Mouse (Mus musculus) neural tube, embryonic 13.5 days (tissue): ENCODE data around the gene Gm49630. TPM values are rescaled to one million over a fixed set of nuclear protein-coding genes. Genes with fewer than 3 reads are reported as not detected.
"Not testable (repeated sequence)": the region's sequence is repeated elsewhere in the genome, so short reads cannot be mapped to it uniquely, and the experiment has no call there.

ENCODE experiments used
- ATAC-seq: fragments of 200-750 bp; cut with Nextera tagmentation; 2 replicates; pipeline ENCODE4 v1.8.0; 2017; ENCODE audit warnings: low read depth, mild to moderate bottlenecking, moderate TSS enrichment, moderate library complexity
- H3K27ac ChIP-seq: fragments of 300-500 bp; sonication (generic); replicated peaks from 2 replicates; pipeline ENCODE4 v1.5.1; 2015; ENCODE audit warnings: moderate library complexity, mild to moderate bottlenecking, inconsistent platforms
- H3K27me3 ChIP-seq: fragments of 300-500 bp; sonication (generic); 2 replicates; pipeline ENCODE4 v1.6.1; 2015; ENCODE audit warnings: mild to moderate bottlenecking, inconsistent platforms
- H3K36me3 ChIP-seq: fragments of 300-500 bp; sonication (generic); 2 replicates; pipeline ENCODE4 v1.6.1; 2015; ENCODE audit warnings: mild to moderate bottlenecking, inconsistent platforms
- H3K4me1 ChIP-seq: fragments of 300-500 bp; sonication (generic); replicated peaks from 2 replicates; pipeline ENCODE4 v1.6.1; 2015; ENCODE audit warnings: inconsistent platforms
- H3K4me2 ChIP-seq: fragments of 300-500 bp; sonication (generic); 2 replicates; pipeline ENCODE4 v1.6.1; 2015; ENCODE audit warnings: inconsistent platforms, mild to moderate bottlenecking, moderate library complexity
- H3K4me3 ChIP-seq: fragments of 300-500 bp; sonication (generic); 2 replicates; pipeline ENCODE4 v1.5.1; 2015; ENCODE audit warnings: mild to moderate bottlenecking, inconsistent platforms
- H3K9ac ChIP-seq: fragments of 300-500 bp; sonication (generic); 2 replicates; pipeline ENCODE4 v1.6.1; 2015; ENCODE audit warnings: moderate library complexity, mild to moderate bottlenecking, inconsistent platforms
- H3K9me3 ChIP-seq: fragments of 300-500 bp; sonication (generic); 2 replicates; pipeline ENCODE4 v1.6.1; 2016; ENCODE audit warnings: inconsistent platforms
- WGBS: fragments of 180-500 bp; shearing (Covaris S2); methylation state at CpG from one replicate; pipeline ENCODE4 v1.1.7; 2015; 5-methylcytosine and 5-hydroxymethylcytosine counted together
- polyA plus RNA-seq: library from polyadenylated mRNA; unstranded; fragments of >200 nt; fragmentation: Nextera tagmentation; extraction: Ambion mirVana; gene quantifications from 2 replicates; pipeline ENCODE4 v1.2.1, GENCODE M21; 2015

The Gm49630 gene
- polyA plus RNA-seq, 1 experiment from 2014 or later, result not detected

GRCm38 (mm10) chr17:7388341-7388957 is 16.7 kb upstream of the Gm49630 start:
- H3K4me3 ChIP-seq, ATAC-seq, H3K36me3 ChIP-seq, H3K4me2 ChIP-seq, H3K4me1 ChIP-seq, H3K9me3 ChIP-seq, H3K27me3 ChIP-seq, H3K9ac ChIP-seq, H3K27ac ChIP-seq: not testable (repeated sequence)
- no CpG with 5 or more reads among the region's 2 CpGs for WGBS

GRCm38 (mm10) chr17:7386016-7386415 is 14.2 kb upstream of the Gm49630 start:
- not testable (repeated sequence) for H3K4me1 ChIP-seq, H3K27me3 ChIP-seq, H3K9me3 ChIP-seq, H3K9ac ChIP-seq, H3K36me3 ChIP-seq, H3K4me3 ChIP-seq, ATAC-seq, H3K4me2 ChIP-seq, H3K27ac ChIP-seq
- 69% methylated on average over 8 of the region's 8 CpGs for WGBS

GRCm38 (mm10) chr17:7385364-7385763 is 13.6 kb upstream of the Gm49630 start, which contains the start of gene Unc93a2:
TSS of gene Unc93a2 (minus strand) at chr17:7385464.
- H3K4me1 ChIP-seq, H3K4me3 ChIP-seq, H3K36me3 ChIP-seq, H3K9ac ChIP-seq, H3K4me2 ChIP-seq, H3K27me3 ChIP-seq, H3K9me3 ChIP-seq, H3K27ac ChIP-seq, ATAC-seq: not testable (repeated sequence)
- WGBS, result 83% methylated on average over 3 of the region's 3 CpGs

GRCm38 (mm10) chr17:7383167-7384143 is 11.7 kb upstream of the Gm49630 start:
- not testable (repeated sequence) for H3K36me3 ChIP-seq, H3K27me3 ChIP-seq, H3K9me3 ChIP-seq, H3K4me2 ChIP-seq, H3K27ac ChIP-seq, ATAC-seq, H3K4me1 ChIP-seq, H3K9ac ChIP-seq, H3K4me3 ChIP-seq
- 71% methylated on average over 12 of the region's 13 CpGs for WGBS

- not testable (repeated sequence) for H3K4me1 ChIP-seq, ATAC-seq, H3K4me2 ChIP-seq, H3K27me3 ChIP-seq, H3K9me3 ChIP-seq, H3K9ac ChIP-seq, H3K36me3 ChIP-seq, H3K27ac ChIP-seq, H3K4me3 ChIP-seq
- 94% methylated on average over 1 of the region's 3 CpGs for WGBS
Observed at GRCm38 (mm10) chr17:7382711-7383110, 10.9 kb upstream of the Gm49630 start.

GRCm38 (mm10) chr17:7377907-7378306 is 6.1 kb upstream of the Gm49630 start:
- H3K27ac ChIP-seq, H3K36me3 ChIP-seq, H3K4me2 ChIP-seq, H3K4me3 ChIP-seq, H3K27me3 ChIP-seq, H3K4me1 ChIP-seq, ATAC-seq, H3K9me3 ChIP-seq, H3K9ac ChIP-seq: not testable (repeated sequence)
- WGBS, result 42% methylated on average over 2 of the region's 3 CpGs

- ATAC-seq, result peak; percentile 40; the same call in 1 of the 2 replicates
- not testable (repeated sequence) for H3K27ac ChIP-seq, H3K4me1 ChIP-seq, H3K36me3 ChIP-seq, H3K4me2 ChIP-seq, H3K27me3 ChIP-seq, H3K9me3 ChIP-seq, H3K4me3 ChIP-seq, H3K9ac ChIP-seq
- WGBS, result 100% methylated on average over 1 of the region's 3 CpGs
Observed at GRCm38 (mm10) chr17:7376951-7377700, 5.3 kb upstream of the Gm49630 start.

GRCm38 (mm10) chr17:7369401-7369800 is 2.4 kb downstream of the Gm49630 start:
- ATAC-seq, H3K9me3 ChIP-seq, H3K36me3 ChIP-seq, H3K27me3 ChIP-seq, H3K4me2 ChIP-seq, H3K4me1 ChIP-seq, H3K27ac ChIP-seq, H3K4me3 ChIP-seq, H3K9ac ChIP-seq: not testable (repeated sequence)
- WGBS, result 85% methylated on average over 6 of the region's 6 CpGs

GRCm38 (mm10) chr17:7366676-7367374 is 5.0 kb downstream of the Gm49630 start:
- H3K27me3 ChIP-seq, H3K9ac ChIP-seq, H3K9me3 ChIP-seq, H3K4me1 ChIP-seq, H3K36me3 ChIP-seq, H3K27ac ChIP-seq, H3K4me2 ChIP-seq, H3K4me3 ChIP-seq: not testable (repeated sequence)
- 20% methylated on average over 5 of the region's 7 CpGs for WGBS
- peak; percentile 88 for ATAC-seq

- not testable (repeated sequence) for H3K27me3 ChIP-seq, H3K36me3 ChIP-seq, H3K4me3 ChIP-seq, H3K4me1 ChIP-seq, H3K9me3 ChIP-seq, H3K4me2 ChIP-seq, H3K27ac ChIP-seq, H3K9ac ChIP-seq
- peak; percentile 34; the same call in 1 of the 2 replicates for ATAC-seq
- 13% methylated on average over 1 of the region's 1 CpGs for WGBS
Observed at GRCm38 (mm10) chr17:7366265-7366664, 5.5 kb downstream of the Gm49630 start.

- not testable (repeated sequence) for H3K27me3 ChIP-seq, H3K4me3 ChIP-seq, H3K9me3 ChIP-seq, H3K36me3 ChIP-seq, H3K27ac ChIP-seq, H3K9ac ChIP-seq, ATAC-seq, H3K4me1 ChIP-seq, H3K4me2 ChIP-seq
- WGBS, result no CpG with 5 or more reads among the region's 3 CpGs
Observed at GRCm38 (mm10) chr17:7365615-7366014, 6.2 kb downstream of the Gm49630 start.
